Mouse (Mus musculus) limb, embryonic 10.5 days (tissue): Measurements from ENCODE around the gene Plod1. TPM values are rescaled to one million over a fixed set of nuclear protein-coding genes. Genes with fewer than 3 reads are reported as not detected.

Experiments
- DNase-seq: peaks from one replicate; pipeline ENCODE4 v3.0.0-alpha.2; 2017; ENCODE audit warnings: low spot score
- H3K27ac ChIP-seq: fragments of 300-500 bp; sonication (generic); 2 replicates; pipeline ENCODE4 v1.5.1; 2016; ENCODE audit warnings: mild to moderate bottlenecking
- H3K27me3 ChIP-seq: fragments of 300-500 bp; sonication (generic); 2 replicates; pipeline ENCODE4 v1.6.1; 2016; ENCODE audit warnings: low read depth, mild to moderate bottlenecking; ENCODE audit not compliant: poor library complexity, severe bottlenecking
- H3K36me3 ChIP-seq: fragments of 300-500 bp; sonication (generic); 2 replicates; pipeline ENCODE4 v1.6.1; 2016; ENCODE audit warnings: mild to moderate bottlenecking, moderate library complexity
- H3K4me1 ChIP-seq: fragments of 300-500 bp; sonication (generic); 2 replicates; pipeline ENCODE4 v1.6.1; 2016
- H3K4me3 ChIP-seq: fragments of 300-500 bp; sonication (generic); 2 replicates; pipeline ENCODE4 v1.5.1; 2016; ENCODE audit warnings: mild to moderate bottlenecking, moderate library complexity
- H3K9me3 ChIP-seq: fragments of 300-500 bp; sonication (generic); replicated peaks from 2 replicates; pipeline ENCODE4 v1.6.1; 2016; ENCODE audit warnings: mild to moderate bottlenecking
- WGBS: fragments of 180-500 bp; shearing (Covaris S2); methylation state at CpG from one replicate; pipeline ENCODE4 v1.1.7; 2016; 5-methylcytosine and 5-hydroxymethylcytosine counted together
- polyA plus RNA-seq: library from polyadenylated mRNA; unstranded; fragments of >200 nt; fragmentation: Nextera tagmentation; extraction: Ambion mirVana; gene quantifications from 2 replicates; pipeline ENCODE4 v1.2.1, GENCODE M21; 2016

Gene Plod1
- polyA plus RNA-seq: 29.1 and 31.5 TPM in 2 replicates

- WGBS: under 1% methylated on average over 51 of the region's 51 CpGs
- peaks cover 10% of the 10 kb centered on the region for H3K36me3 ChIP-seq
- peak; percentile 84 for DNase-seq
- peak within 1 kb of the TSS; percentile 84 for H3K4me3 ChIP-seq
- H3K9me3 ChIP-seq: no peaks in the 10 kb centered on the region
- peaks cover 72% of the 10 kb centered on the region for H3K4me1 ChIP-seq
- no peaks in the 10 kb centered on the region for H3K27me3 ChIP-seq
- H3K27ac ChIP-seq: peak within 1 kb of the TSS; percentile 91
Measured at GRCm38 (mm10) chr4:147936331-147936954, at the start of gene Plod1. Gene Plod1, minus strand, starts transcription at chr4:147936767.

- peak; percentile 80 for DNase-seq
- no peak within 1 kb of the TSS for H3K4me3 ChIP-seq
- 31% methylated on average over 20 of the region's 20 CpGs for WGBS
- no peak within 1 kb of the TSS for H3K27ac ChIP-seq
- H3K27me3 ChIP-seq: no peaks in the 10 kb centered on the region
- H3K36me3 ChIP-seq: no peaks in the 10 kb centered on the region
- no peaks in the 10 kb centered on the region for H3K9me3 ChIP-seq
- peaks cover 3% of the 10 kb centered on the region; the same call in 1 of the 2 replicates for H3K4me1 ChIP-seq
Measured at GRCm38 (mm10) chr4:147985205-147986132, 48.9 kb upstream of the Plod1 start, which contains the start of gene Nppb. Gene Nppb, plus strand, starts transcription at chr4:147985788.

- Histone ChIP-seq H3K4me3 (no peak overlapping the region), H3K27ac (no peak overlapping the region), H3K4me1 (no peaks in the 10 kb centered on the region), H3K36me3 (no peaks in the 10 kb centered on the region), H3K27me3 (no peaks in the 10 kb centered on the region), H3K9me3 (no peaks in the 10 kb centered on the region)
- DNase-seq: no peak
- 87% methylated on average over 7 of the region's 7 CpGs for WGBS
Measured at GRCm38 (mm10) chr4:147979441-147979860, 42.9 kb upstream of the Plod1 start.

GRCm38 (mm10) chr4:147978391-147978790, 41.8 kb upstream of the Plod1 start:
- no peak for DNase-seq
- no peak overlapping the region for H3K27ac ChIP-seq
- H3K4me1 ChIP-seq: no peaks in the 10 kb centered on the region
- no peaks in the 10 kb centered on the region for H3K9me3 ChIP-seq
- H3K27me3 ChIP-seq: no peaks in the 10 kb centered on the region
- H3K36me3 ChIP-seq: no peaks in the 10 kb centered on the region
- H3K4me3 ChIP-seq: no peak overlapping the region
- WGBS: 92% methylated on average over 6 of the region's 6 CpGs

- Histone ChIP-seq H3K4me1 (no peaks in the 10 kb centered on the region), H3K4me3 (no peak overlapping the region), H3K27me3 (no peaks in the 10 kb centered on the region), H3K36me3 (no peaks in the 10 kb centered on the region), H3K9me3 (no peaks in the 10 kb centered on the region), H3K27ac (no peak overlapping the region)
- DNase-seq: no peak
- WGBS: 82% methylated on average over 4 of the region's 4 CpGs
Measured at GRCm38 (mm10) chr4:147977726-147978125, 41.2 kb upstream of the Plod1 start.

- DNase-seq: no peak
- Histone ChIP-seq H3K9me3 (no peaks in the 10 kb centered on the region), H3K27me3 (no peaks in the 10 kb centered on the region), H3K27ac (no peak overlapping the region), H3K4me3 (no peak overlapping the region), H3K4me1 (no peaks in the 10 kb centered on the region), H3K36me3 (no peaks in the 10 kb centered on the region)
- WGBS: 77% methylated on average over 3 of the region's 3 CpGs
Measured at GRCm38 (mm10) chr4:147976237-147976636, 39.7 kb upstream of the Plod1 start.

GRCm38 (mm10) chr4:147969337-147969736, 32.8 kb upstream of the Plod1 start:
- H3K36me3 ChIP-seq: no peaks in the 10 kb centered on the region
- no peak overlapping the region for H3K4me3 ChIP-seq
- DNase-seq: no peak
- WGBS: 56% methylated on average over 9 of the region's 9 CpGs
- H3K9me3 ChIP-seq: no peaks in the 10 kb centered on the region
- no peaks in the 10 kb centered on the region for H3K4me1 ChIP-seq
- H3K27me3 ChIP-seq: no peaks in the 10 kb centered on the region
- H3K27ac ChIP-seq: no peak overlapping the region

GRCm38 (mm10) chr4:147968816-147969215, 32.2 kb upstream of the Plod1 start:
- Histone ChIP-seq H3K36me3 (no peaks in the 10 kb centered on the region), H3K4me1 (no peaks in the 10 kb centered on the region), H3K9me3 (no peaks in the 10 kb centered on the region), H3K27me3 (no peaks in the 10 kb centered on the region), H3K4me3 (no peak overlapping the region), H3K27ac (no peak overlapping the region)
- 77% methylated on average over 2 of the region's 2 CpGs for WGBS
- DNase-seq: no peak

- Histone ChIP-seq H3K4me3 (no peak overlapping the region), H3K36me3 (no peaks in the 10 kb centered on the region), H3K4me1 (no peaks in the 10 kb centered on the region), H3K27ac (no peak overlapping the region), H3K9me3 (no peaks in the 10 kb centered on the region), H3K27me3 (no peaks in the 10 kb centered on the region)
- 82% methylated on average over 7 of the region's 7 CpGs for WGBS
- DNase-seq: no peak
Measured at GRCm38 (mm10) chr4:147965712-147966111, 29.1 kb upstream of the Plod1 start.

GRCm38 (mm10) chr4:147963623-147964022, 27.1 kb upstream of the Plod1 start:
- H3K27me3 ChIP-seq: no peaks in the 10 kb centered on the region
- H3K36me3 ChIP-seq: no peaks in the 10 kb centered on the region
- H3K4me1 ChIP-seq: no peaks in the 10 kb centered on the region
- H3K27ac ChIP-seq: no peak overlapping the region
- H3K9me3 ChIP-seq: no peaks in the 10 kb centered on the region
- DNase-seq: no peak
- 87% methylated on average over 15 of the region's 15 CpGs for WGBS
- H3K4me3 ChIP-seq: no peak overlapping the region

GRCm38 (mm10) chr4:147962781-147963180, 26.2 kb upstream of the Plod1 start:
- Histone ChIP-seq H3K4me3 (no peak overlapping the region), H3K36me3 (no peaks in the 10 kb centered on the region), H3K27me3 (no peaks in the 10 kb centered on the region), H3K27ac (no peak overlapping the region), H3K9me3 (no peaks in the 10 kb centered on the region), H3K4me1 (no peaks in the 10 kb centered on the region)
- no peak for DNase-seq
- 70% methylated on average over 6 of the region's 6 CpGs for WGBS

- no peaks in the 10 kb centered on the region for H3K27me3 ChIP-seq
- H3K4me3 ChIP-seq: no peak overlapping the region
- no peaks in the 10 kb centered on the region for H3K36me3 ChIP-seq
- H3K27ac ChIP-seq: no peak overlapping the region
- H3K4me1 ChIP-seq: no peaks in the 10 kb centered on the region
- peak; percentile 74 for DNase-seq
- WGBS: 43% methylated on average over 6 of the region's 6 CpGs
- no peaks in the 10 kb centered on the region for H3K9me3 ChIP-seq
Measured at GRCm38 (mm10) chr4:147959881-147960831, 23.6 kb upstream of the Plod1 start.
